Mouse (Mus musculus) kidney, embryonic 16.5 days (tissue): ENCODE measurements around the gene Ago1. TPM values are rescaled to one million over a fixed set of nuclear protein-coding genes. Genes with fewer than 3 reads are reported as not detected.

Experiments used
- ATAC-seq: fragments of 200-750 bp; cut with Nextera tagmentation; 2 replicates; pipeline ENCODE4 v1.8.0; 2017; ENCODE audit warnings: moderate TSS enrichment; ENCODE audit not compliant: low FRiP score, low TSS enrichment
- H3K27ac ChIP-seq: fragments of 300-500 bp; sonication (generic); 2 replicates; pipeline ENCODE4 v1.5.1; 2014; ENCODE audit warnings: low read length
- H3K27me3 ChIP-seq: fragments of 300-500 bp; sonication (generic); 2 replicates; pipeline ENCODE4 v1.6.1; 2014; ENCODE audit warnings: low read length, control low read depth, mixed read lengths; ENCODE audit not compliant: insufficient read depth
- H3K36me3 ChIP-seq: fragments of 300-500 bp; sonication (generic); 2 replicates; pipeline ENCODE4 v1.6.1; 2014; ENCODE audit warnings: low read length, control low read depth, mixed read lengths; ENCODE audit not compliant: insufficient read depth
- H3K4me1 ChIP-seq: fragments of 300-500 bp; sonication (generic); 2 replicates; pipeline ENCODE4 v1.6.1; 2014; ENCODE audit warnings: low read length, control low read depth, mixed read lengths; ENCODE audit not compliant: insufficient read depth
- H3K4me2 ChIP-seq: fragments of 300-500 bp; sonication (generic); replicated peaks from 2 replicates; pipeline ENCODE4 v1.6.1; 2014; ENCODE audit warnings: low read depth, low read length
- H3K4me3 ChIP-seq: fragments of 300-500 bp; sonication (generic); 2 replicates; pipeline ENCODE4 v1.5.1; 2014; ENCODE audit warnings: mild to moderate bottlenecking, low read length
- H3K9ac ChIP-seq: fragments of 300-500 bp; sonication (generic); replicated peaks from 2 replicates; pipeline ENCODE4 v1.6.1; 2014; ENCODE audit warnings: low read length
- H3K9me3 ChIP-seq: fragments of 300-500 bp; sonication (generic); 2 replicates; pipeline ENCODE4 v1.6.1; 2016; ENCODE audit warnings: low read length, control low read depth
- WGBS: fragments of 180-500 bp; shearing (Covaris S2); extraction: QIAGEN DNeasy Blood & Tissue Kit; methylation state at CpG from one replicate; pipeline ENCODE4 v1.1.7; 2014; 5-methylcytosine and 5-hydroxymethylcytosine counted together
- polyA plus RNA-seq: library from polyadenylated mRNA; unstranded; fragments of >200 nt; fragmentation: Nextera tagmentation; extraction: Ambion mirVana; gene quantifications from 2 replicates; pipeline ENCODE4 v1.2.1, GENCODE M21; 2015

Gene Ago1
- 4.6 and 5.1 TPM in 2 replicates for polyA plus RNA-seq

DNA sequence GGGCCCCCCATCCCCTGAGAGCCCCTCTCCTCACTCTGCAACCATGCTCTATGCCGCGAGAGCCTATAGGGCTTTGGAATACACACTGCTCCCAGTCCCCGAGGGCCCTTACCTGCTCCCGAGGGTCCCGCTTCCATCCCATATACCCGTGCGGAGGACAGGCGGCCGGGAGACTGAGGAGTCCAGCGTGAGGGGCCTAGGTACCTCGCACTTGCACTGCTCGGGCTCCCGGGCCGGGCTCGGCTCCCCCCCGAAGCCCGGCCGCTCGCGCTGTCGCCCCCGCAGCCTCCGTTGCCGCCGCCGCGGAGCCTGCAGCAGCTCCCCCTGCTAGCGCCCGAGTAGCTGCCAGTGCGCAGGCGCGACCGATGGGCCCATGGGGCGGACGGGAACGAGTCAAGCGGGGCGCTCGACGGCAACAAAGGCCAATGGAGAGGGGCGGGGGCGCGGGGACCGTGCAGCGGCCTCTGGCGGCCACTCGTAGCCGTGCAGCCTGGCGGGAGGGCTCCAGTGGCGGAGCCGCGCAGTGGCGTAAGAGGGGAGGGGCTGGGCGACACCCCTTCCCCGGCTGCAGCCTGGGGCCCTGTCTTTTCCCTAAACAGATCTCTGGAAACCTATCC, at the start of gene Ago1:
TSS of gene Ago1 (minus strand) at position 299 of the 617 bp plus-strand sequence.
- WGBS: under 1% methylated on average over 44 of the region's 55 CpGs
- Histone ChIP-seq H3K9me3 (no peaks in the 10 kb centered on the region), H3K9ac (peak within 1 kb of the TSS; percentile 94), H3K36me3 (no peaks in the 10 kb centered on the region), H3K27me3 (no peaks in the 10 kb centered on the region), H3K4me2 (peak within 1 kb of the TSS; percentile 56), H3K4me3 (peak within 1 kb of the TSS; percentile 92), H3K4me1 (peaks cover 34% of the 10 kb centered on the region), H3K27ac (peak within 1 kb of the TSS; percentile 92)
- peak; percentile 89 for ATAC-seq

DNA sequence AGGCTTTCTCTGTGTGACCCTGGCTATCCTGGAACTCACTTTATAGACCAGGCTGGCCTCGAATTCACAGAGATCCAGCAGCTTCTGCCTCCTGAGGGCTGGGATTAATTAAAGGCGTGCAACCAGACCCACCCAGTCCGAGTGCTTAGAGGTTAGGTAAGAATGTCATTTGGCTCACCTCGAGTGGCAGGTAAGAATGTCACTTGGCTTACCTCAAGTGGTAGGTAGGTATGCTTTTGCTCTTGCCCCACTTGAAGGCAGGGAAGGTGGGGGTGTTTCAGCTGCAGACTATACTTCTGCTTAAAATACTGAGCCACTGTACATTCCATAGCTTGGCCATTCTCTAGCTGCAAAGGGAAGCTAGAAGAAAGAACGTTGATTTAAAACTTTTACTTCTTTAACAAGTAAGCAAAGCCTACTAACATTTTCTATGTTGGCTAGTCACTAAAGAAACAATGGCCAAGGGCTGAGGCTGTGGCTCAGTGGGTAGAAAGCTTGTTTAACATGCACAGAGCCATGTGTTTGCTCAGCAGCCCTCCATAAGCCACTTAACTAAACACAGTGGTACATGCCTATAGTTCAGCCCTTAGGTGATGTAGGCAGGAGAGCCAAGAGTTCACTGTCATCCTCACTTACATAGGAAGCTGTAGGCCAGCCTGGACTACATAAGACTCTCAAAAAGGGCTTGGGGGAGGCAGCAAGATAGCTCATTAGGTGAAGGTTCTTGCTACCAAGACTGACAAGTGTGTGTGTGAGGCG, 44.1 kb upstream of the Ago1 start:
- 0 out of 2 replicates have a peak, but pooled peaks cover 4% of the 10 kb centered on the region for H3K4me1 ChIP-seq
- no peak overlapping the region for H3K27ac ChIP-seq
- no peaks in the 10 kb centered on the region for H3K27me3 ChIP-seq
- no peak overlapping the region for H3K4me2 ChIP-seq
- WGBS: 81% methylated on average over 6 of the region's 6 CpGs
- H3K9ac ChIP-seq: no peak overlapping the region
- peaks cover 5% of the 10 kb centered on the region; the same call in 1 of the 2 replicates for H3K36me3 ChIP-seq
- H3K4me3 ChIP-seq: no peak overlapping the region
- ATAC-seq: no peak
- no peaks in the 10 kb centered on the region for H3K9me3 ChIP-seq

- WGBS: 87% methylated on average over 5 of the region's 5 CpGs
- H3K27ac ChIP-seq: no peak overlapping the region
- ATAC-seq: no peak
Measured at GRCm38 (mm10) chr4:126511013-126511412, 42.6 kb upstream of the Ago1 start.

GRCm38 (mm10) chr4:126509072-126509471, 40.7 kb upstream of the Ago1 start:
- no peak overlapping the region for H3K27ac ChIP-seq
- no peaks in the 10 kb centered on the region for H3K27me3 ChIP-seq
- no peak overlapping the region for H3K4me2 ChIP-seq
- H3K4me1 ChIP-seq: 0 out of 2 replicates have a peak, but pooled peaks cover 4% of the 10 kb centered on the region
- WGBS: 94% methylated on average over 2 of the region's 2 CpGs
- peaks cover 5% of the 10 kb centered on the region; the same call in 1 of the 2 replicates for H3K36me3 ChIP-seq
- no peak overlapping the region for H3K9ac ChIP-seq
- ATAC-seq: no peak
- no peaks in the 10 kb centered on the region for H3K9me3 ChIP-seq
- H3K4me3 ChIP-seq: no peak overlapping the region

More at GRCm38 (mm10) chr4:126511013-126511412, 42.6 kb upstream of the Ago1 start:
- H3K4me2 ChIP-seq: no peak overlapping the region
- no peak overlapping the region for H3K4me3 ChIP-seq
- peaks cover 5% of the 10 kb centered on the region; the same call in 1 of the 2 replicates for H3K36me3 ChIP-seq
- no peaks in the 10 kb centered on the region for H3K9me3 ChIP-seq
- no peaks in the 10 kb centered on the region for H3K27me3 ChIP-seq
- H3K9ac ChIP-seq: no peak overlapping the region
- 0 out of 2 replicates have a peak, but pooled peaks cover 4% of the 10 kb centered on the region for H3K4me1 ChIP-seq

GRCm38 (mm10) chr4:126508110-126508899, 39.9 kb upstream of the Ago1 start:
- Histone ChIP-seq H3K27ac (no peak overlapping the region), H3K4me3 (no peak overlapping the region), H3K27me3 (no peaks in the 10 kb centered on the region), H3K36me3 (peaks cover 5% of the 10 kb centered on the region; the same call in 1 of the 2 replicates), H3K4me2 (no peak overlapping the region), H3K4me1 (0 out of 2 replicates have a peak, but pooled peaks cover 4% of the 10 kb centered on the region), H3K9ac (0 out of 2 replicates have a peak overlapping the region, but pooled peaks have one; percentile 22), H3K9me3 (no peaks in the 10 kb centered on the region)
- 58% methylated on average over 14 of the region's 14 CpGs for WGBS
- no peak for ATAC-seq

DNA sequence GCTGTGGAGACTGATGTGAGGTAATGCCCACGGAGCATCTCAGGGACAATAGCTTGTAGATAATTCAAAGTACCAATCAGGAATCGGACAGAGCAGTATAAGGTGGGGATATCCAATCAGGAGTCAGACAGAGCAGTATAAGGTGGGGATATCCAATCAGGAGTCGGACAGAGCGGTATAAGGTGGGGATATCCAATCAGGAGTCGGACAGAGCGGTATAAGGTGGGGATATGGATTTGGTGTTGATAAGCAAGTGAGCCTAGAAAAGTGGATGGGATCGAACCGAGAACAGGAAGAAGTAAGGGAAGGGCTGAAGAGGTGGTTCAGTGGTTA, 34.6 kb upstream of the Ago1 start:
- H3K4me3 ChIP-seq: no peak overlapping the region
- no peak overlapping the region for H3K27ac ChIP-seq
- H3K4me2 ChIP-seq: no peak overlapping the region
- no peaks in the 10 kb centered on the region for H3K4me1 ChIP-seq
- no peak overlapping the region for H3K9ac ChIP-seq
- H3K9me3 ChIP-seq: no peaks in the 10 kb centered on the region
- no peaks in the 10 kb centered on the region for H3K36me3 ChIP-seq
- no peak for ATAC-seq
- no peaks in the 10 kb centered on the region for H3K27me3 ChIP-seq
- WGBS: 61% methylated on average over 8 of the region's 8 CpGs

DNA sequence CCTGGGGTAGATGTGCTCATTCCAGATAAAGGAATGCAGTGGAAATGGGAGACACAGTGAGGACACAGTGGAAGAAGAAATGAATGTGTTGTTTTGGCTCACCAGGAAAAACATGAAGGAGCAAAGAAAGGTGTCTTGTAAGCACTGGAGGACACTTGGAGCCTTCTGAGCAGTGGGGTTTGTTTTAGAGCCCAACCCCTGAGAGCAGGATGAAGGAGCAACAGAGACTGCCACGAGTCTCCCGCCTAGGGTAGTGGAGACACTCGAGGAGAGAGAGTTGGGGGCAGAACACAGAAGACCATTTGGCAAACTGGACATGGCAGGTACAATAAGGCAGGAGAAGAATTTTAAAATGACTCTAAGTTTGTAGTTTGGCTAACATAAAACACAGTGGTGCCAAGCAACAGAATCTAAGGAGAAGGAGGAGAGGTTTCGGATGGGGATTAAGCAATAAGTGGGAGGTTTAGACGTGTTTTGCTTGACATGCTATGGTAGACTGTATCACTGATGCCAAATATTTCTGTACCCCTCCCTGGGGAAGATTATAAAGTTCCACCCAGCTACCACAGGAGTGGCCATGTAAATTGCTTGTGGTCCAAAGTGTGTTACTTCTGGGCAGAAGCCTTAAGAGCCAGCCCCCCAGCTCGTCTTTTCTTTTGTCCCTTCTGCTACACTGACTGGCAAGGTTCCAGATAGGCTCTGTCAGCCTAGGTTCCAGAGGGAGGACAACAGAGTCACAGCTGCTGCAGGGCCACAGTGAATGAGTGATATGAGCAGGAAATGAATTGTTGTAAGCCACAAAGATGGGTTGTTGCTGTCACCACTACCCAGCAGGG, 34.0 kb upstream of the Ago1 start:
- H3K4me2 ChIP-seq: no peak overlapping the region
- H3K9ac ChIP-seq: no peak overlapping the region
- WGBS: 66% methylated on average over 6 of the region's 6 CpGs
- H3K27me3 ChIP-seq: no peaks in the 10 kb centered on the region
- H3K4me1 ChIP-seq: no peaks in the 10 kb centered on the region
- no peaks in the 10 kb centered on the region for H3K36me3 ChIP-seq
- no peak overlapping the region for H3K4me3 ChIP-seq
- ATAC-seq: no peak
- H3K9me3 ChIP-seq: no peaks in the 10 kb centered on the region
- H3K27ac ChIP-seq: no peak overlapping the region

DNA sequence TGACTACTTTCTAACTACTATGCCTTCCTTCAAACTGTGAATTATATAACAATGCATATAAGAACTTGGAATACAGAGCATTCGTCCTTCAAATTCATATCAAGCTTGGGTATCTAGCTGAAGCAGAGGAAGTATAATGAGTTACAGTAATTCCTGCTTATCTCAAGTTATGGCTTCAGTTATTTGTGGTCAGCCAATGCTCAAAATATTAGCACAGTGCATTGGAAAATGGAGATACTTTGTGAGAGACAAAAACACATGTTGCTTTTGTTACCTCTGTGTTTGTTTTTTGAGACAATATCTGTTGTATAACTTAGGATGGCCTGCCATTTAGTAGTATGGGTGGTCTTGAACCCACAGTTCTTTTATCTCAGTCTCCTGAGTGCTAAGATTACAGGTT, 30.2 kb upstream of the Ago1 start:
- Histone ChIP-seq H3K4me1 (no peaks in the 10 kb centered on the region), H3K27ac (no peak overlapping the region), H3K4me2 (no peak overlapping the region), H3K9ac (no peak overlapping the region), H3K9me3 (no peaks in the 10 kb centered on the region), H3K4me3 (no peak overlapping the region), H3K27me3 (no peaks in the 10 kb centered on the region), H3K36me3 (no peaks in the 10 kb centered on the region)
- WGBS: 69% methylated on average over 1 of the region's 1 CpGs
- ATAC-seq: no peak

DNA sequence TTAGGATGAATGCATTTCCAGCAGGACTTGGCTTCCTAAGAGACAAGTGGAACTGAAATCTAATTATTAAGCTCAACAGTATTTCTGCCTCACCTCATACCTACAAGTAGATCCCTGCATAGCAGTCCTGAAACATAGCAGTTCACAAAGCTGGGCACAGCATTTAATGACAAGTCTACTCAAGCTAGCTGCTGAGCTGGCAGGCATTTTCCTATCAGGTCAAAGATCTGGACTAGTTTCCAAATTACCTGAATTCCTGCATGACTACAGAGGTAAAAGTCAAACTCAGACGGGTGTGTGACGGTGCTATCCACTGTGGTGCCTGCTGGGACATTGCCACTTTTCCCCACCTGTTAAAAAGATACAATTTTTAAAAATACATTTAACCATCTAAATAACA, 28.6 kb upstream of the Ago1 start:
- Histone ChIP-seq H3K9ac (no peak overlapping the region), H3K4me1 (no peaks in the 10 kb centered on the region), H3K27ac (peak overlapping the region; percentile 37; the same call in 1 of the 2 replicates), H3K9me3 (no peaks in the 10 kb centered on the region), H3K4me3 (no peak overlapping the region), H3K27me3 (no peaks in the 10 kb centered on the region), H3K36me3 (no peaks in the 10 kb centered on the region), H3K4me2 (no peak overlapping the region)
- no peak for ATAC-seq
- 78% methylated on average over 2 of the region's 2 CpGs for WGBS
